Mouse (Mus musculus): ENCODE measurements at regions not wholly inside any gene's neighbourhood (a gene's known extent, or its start where the extent isn't known, plus 50 kb on each side); places are given as distances from the start of the nearest gene placed in this dataset.

DNA sequence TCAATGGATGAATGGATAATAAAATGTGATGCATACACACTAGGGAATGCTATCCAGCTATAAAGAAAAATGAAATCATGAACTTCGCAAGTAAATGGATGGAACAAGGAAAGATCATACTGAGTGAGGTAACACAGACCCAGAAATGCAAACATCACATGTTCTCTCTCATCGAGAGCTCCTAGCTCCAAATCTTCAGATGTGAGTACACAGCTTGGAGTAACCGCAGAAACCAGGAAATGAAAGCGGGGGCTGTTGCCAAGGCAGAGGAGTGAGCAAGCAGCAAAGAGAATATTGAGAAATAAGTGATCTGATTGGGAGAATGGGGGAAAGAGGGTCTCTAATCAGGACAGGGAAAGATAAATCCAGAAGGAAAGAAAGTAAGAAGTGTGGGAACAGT is 52.0 kb upstream of the Tsc22d2 start:
- Histone ChIP-seq H3K36me3 (ENCODE audit: control insufficient read depth, insufficient read depth) (no peaks in the 10 kb centered on the region), H3ac (ENCODE audit: control insufficient read depth, insufficient read length) (no peak overlapping the region), H3K4me2 (ENCODE audit: low read depth) (no peak overlapping the region), H3K27me3 (ENCODE audit: control insufficient read depth, insufficient read depth, insufficient read length) (no peaks in the 10 kb centered on the region), H3K4me3 (no peak overlapping the region), H3K79me2 (ENCODE audit: control insufficient read depth, insufficient read depth) (no peaks in the 10 kb centered on the region)
- no peak for TF ChIP-seq CEBPB (IDR thresholded peaks at IDR 0.05; ENCODE audit: insufficient read depth, poor library complexity, severe bottlenecking)
- no peak for TF ChIP-seq MYOD1 (IDR thresholded peaks at IDR 0.05; ENCODE audit: control insufficient read depth in 1 of 3, insufficient read length in 2 of 3, low read depth in 2 of 3)
- TF ChIP-seq REST (IDR thresholded peaks at IDR 0.05; ENCODE audit: insufficient read depth, insufficient read length): no peak
- no peak for TF ChIP-seq POLR2AphosphoS2 (IDR thresholded peaks at IDR 0.05; ENCODE audit: insufficient read length, low read depth)
- no peak for TF ChIP-seq SRF (IDR thresholded peaks at IDR 0.05; ENCODE audit: control insufficient read depth, insufficient read length, low read depth)

DNA sequence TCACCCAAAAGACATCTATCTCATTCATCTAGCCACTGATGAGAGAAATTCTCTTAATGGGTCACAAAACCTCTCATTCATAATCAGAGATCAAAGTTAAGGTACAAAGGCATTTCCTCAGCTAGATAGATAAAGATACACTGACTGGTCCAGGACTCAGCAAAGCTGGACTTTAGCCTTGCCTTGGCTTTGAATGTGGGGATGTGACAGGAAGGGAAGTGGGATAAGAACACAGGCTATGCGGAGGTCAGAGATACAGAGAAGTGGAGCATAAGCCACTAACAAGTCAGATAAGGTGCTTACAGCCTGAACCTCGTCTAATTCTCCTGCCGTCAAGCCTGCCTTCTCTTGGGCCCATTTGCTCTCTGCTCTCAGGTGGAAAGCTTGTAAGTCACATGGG is 50.0 kb upstream of the Tsc22d2 start:
- Histone ChIP-seq H3K27me3 (ENCODE audit: control insufficient read depth, insufficient read depth, insufficient read length) (no peaks in the 10 kb centered on the region), H3ac (ENCODE audit: control insufficient read depth, insufficient read length) (no peak overlapping the region), H3K4me3 (no peak overlapping the region), H3K4me2 (ENCODE audit: low read depth) (no peak overlapping the region), H3K79me2 (ENCODE audit: control insufficient read depth, insufficient read depth) (no peaks in the 10 kb centered on the region), H3K36me3 (ENCODE audit: control insufficient read depth, insufficient read depth) (no peaks in the 10 kb centered on the region)
- no peak for TF ChIP-seq MAX (IDR thresholded peaks at IDR 0.05; ENCODE audit: low read depth)
- no peak for TF ChIP-seq SRF (IDR thresholded peaks at IDR 0.05; ENCODE audit: control insufficient read depth, insufficient read length, low read depth)
- TF ChIP-seq MYOG (IDR thresholded peaks at IDR 0.05; ENCODE audit: control insufficient read depth in 1 of 3, insufficient read depth in 1 of 3, insufficient read length in 2 of 3, low read depth in 2 of 3): no peak
